Mouse (Mus musculus): Measurements from ENCODE around the gene Homez. TPM values are rescaled to one million over a fixed set of nuclear protein-coding genes. Genes with fewer than 3 reads are reported as not detected.

Gene Homez
- 7.4 and 9.4 TPM in 2 replicates for total RNA-seq (2023)

DNA sequence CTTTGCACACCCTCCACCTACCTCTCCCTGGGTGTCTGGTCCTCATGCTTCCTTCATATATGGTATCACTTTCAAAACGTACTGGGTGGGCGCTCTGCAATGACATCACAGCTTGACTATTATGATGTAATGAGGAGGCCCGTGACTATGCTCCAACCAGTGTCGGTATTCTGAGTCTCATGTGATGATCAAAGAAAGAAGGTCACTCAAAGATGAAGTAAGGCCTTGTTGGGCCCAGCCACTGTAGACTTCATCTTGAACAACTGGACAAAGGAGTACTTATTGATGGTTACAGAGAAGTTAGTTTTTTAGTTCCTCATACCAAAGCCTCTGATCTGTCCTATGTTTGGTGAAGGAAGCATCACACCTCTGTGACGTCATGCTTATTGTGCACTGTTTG, at the start of gene Homez:
Gene Homez, minus strand, starts transcription at position 101 of the 400 bp plus-strand sequence.

GRCm38 (mm10) chr14:54912886-54913285, 42.1 kb upstream of the Homez start, which contains the start of gene Slc22a17:
Gene Slc22a17 (minus strand): TSS chr14:54913132.

DNA sequence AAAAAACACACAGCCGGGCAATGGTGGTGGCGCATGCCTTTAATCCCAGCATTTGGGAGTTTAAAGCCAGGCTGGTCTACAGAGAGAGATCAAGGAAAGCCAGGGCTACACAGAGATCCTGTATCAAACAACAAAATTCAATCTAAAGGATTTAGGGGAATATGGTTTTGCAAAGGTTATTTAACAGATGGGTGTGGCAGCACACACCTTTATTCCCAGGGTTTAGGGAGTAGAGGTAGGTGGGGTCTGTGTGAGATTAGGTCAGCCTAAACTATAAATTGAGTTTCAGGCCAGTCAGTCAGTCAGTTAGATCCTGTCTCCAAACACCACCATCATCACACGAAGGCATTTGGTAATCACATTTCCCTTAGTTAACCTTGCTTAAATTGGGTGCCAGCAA, 21.4 kb upstream of the Homez start, which contains the start of gene Pabpn1:
Gene Pabpn1, plus strand, starts transcription at position 301 of the 400 bp plus-strand sequence.

DNA sequence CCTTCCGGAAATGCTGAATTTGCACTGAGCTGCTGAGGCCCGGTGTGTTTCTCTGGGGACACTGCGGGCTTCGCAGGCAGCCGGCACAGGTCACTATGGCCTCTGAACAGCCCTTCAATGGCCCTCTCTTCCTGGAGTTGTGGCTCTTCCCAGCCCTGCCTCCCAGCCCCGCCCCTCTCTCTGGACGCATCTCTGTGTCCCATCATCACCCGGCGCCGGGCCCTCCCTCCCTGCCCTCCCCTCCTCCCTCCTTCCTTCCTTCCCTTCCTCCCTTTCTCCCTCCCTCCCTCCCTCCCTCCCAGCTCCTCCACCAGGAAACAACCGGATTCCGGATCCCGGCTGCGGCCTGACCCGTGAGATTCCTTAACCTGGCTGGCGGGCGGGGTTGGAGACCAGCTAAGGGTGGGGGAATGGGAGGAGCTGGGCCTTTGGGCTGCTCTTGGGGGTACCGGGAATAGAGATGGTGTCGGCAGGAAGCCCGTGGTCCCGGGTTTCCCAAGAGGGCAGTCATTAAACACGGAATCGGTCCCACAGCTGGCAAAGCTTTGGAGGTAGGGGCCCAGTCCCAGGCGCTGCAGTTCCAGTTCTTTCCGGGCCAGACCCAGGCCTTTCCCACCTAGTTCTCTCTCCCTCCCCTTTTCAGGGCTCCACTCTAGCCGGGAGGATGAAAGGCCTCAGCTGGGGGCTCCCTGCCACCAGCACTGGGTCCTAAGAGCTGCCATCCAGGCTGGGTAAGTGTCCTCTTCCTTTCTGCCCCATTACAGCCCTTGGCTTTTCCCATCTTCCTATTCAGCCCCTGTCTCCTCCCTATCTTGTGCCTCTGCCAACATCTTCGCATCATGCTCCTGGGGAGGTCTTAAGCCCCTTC, 12.6 kb upstream of the Homez start, which contains the start of the genes Bcl2l2 and Gm20521:
Gene Bcl2l2, plus strand, starts transcription at position 224 of the 868 bp plus-strand sequence.
Gene Gm20521, plus strand, starts transcription at position 288 of the 868 bp plus-strand sequence.

DNA sequence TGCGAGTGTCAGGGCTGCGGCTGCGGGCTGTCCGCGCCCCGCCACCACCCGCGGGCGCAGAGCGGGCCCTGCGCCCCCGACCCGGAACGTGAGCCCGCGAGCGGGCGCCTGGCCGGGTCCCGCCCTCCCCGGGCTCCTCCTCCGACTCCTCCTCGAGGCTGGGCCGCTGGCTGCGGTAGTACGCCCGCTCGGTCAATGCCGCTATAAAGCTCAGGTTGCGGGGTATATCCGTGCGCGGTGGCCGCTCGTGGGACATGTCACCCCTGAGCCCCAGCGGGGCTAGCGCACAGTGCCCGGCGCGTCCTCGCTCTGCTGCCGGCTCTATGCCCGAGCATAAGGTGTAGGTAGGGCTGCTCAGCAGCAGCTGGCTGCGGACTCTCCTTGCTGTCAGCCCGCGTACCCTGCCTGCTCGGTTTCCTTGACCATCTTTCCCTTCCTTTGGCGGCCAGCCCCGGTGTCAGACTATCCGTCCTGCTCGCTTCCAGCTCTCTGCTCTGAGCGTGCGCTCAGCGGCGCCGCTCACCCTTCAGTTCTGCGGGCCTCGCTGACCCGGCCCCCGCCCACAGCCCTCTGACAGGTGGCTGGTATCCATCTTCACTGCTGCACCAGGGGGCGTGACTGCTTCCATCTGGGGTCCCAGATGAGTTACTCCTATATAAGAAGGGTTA, 6.4 kb upstream of the Homez start, which contains the start of gene Ppp1r3e:
Gene Ppp1r3e, minus strand, starts transcription at position 503 of the 668 bp plus-strand sequence.

GRCm38 (mm10) chr14:54813991-54814390, 56.8 kb downstream of the Homez start, which contains the start of gene Rnf212b:
Gene Rnf212b (plus strand): TSS chr14:54814141.

Other genes starting within 250 kb of the Homez start
- not detected in 2 replicates for gene Psmb11, start 249.5 kb downstream of the Homez start, total RNA-seq (2023)
- gene Gm17606, start 230.0 kb downstream of the Homez start, total RNA-seq (2023) = not detected in 2 replicates
- 1.7 and 2.3 TPM in 2 replicates for gene Cdh24, start 229.6 kb downstream of the Homez start, total RNA-seq (2023)
- 29.1 and 34.7 TPM in 2 replicates for gene 1700123O20Rik, start 184.7 kb downstream of the Homez start, total RNA-seq (2023)
- gene Acin1, start 184.0 kb downstream of the Homez start, total RNA-seq (2023) = 250 and 327 TPM in 2 replicates
- gene Gm29776, start 172.1 kb downstream of the Homez start, total RNA-seq (2023) = 0.25 and 0.39 TPM in 2 replicates
- 119 and 152 TPM in 2 replicates for gene Cebpe, start 158.8 kb downstream of the Homez start, total RNA-seq (2023)
- 2.7 and 3.4 TPM in 2 replicates for gene Slc7a8, start 89.0 kb downstream of the Homez start, total RNA-seq (2023)
- not detected in 2 replicates for gene Rnf212b, start 56.8 kb downstream of the Homez start, total RNA-seq (2023)
- gene Ppp1r3e, start 6.6 kb upstream of the Homez start, total RNA-seq (2023) = 1.4 and 1.8 TPM in 2 replicates
- 5.9 and 9.7 TPM in 2 replicates for gene Bcl2l2, start 12.4 kb upstream of the Homez start, total RNA-seq (2023)
- gene Gm20521, start 12.5 kb upstream of the Homez start, total RNA-seq (2023) = 1.8 and 1.9 TPM in 2 replicates
- gene Pabpn1, start 21.5 kb upstream of the Homez start, total RNA-seq (2023) = 133 and 150 TPM in 2 replicates
- 0.32 and 0.51 TPM in 2 replicates for gene Slc22a17, start 42.2 kb upstream of the Homez start, total RNA-seq (2023)
- not detected in 2 replicates for gene Efs, start 55.2 kb upstream of the Homez start, total RNA-seq (2023)
- not detected in 2 replicates for gene Il25, start 61.7 kb upstream of the Homez start, total RNA-seq (2023)
- gene Cmtm5, start 65.3 kb upstream of the Homez start, total RNA-seq (2023) = not detected in 2 replicates
- gene Myh6, start 96.0 kb upstream of the Homez start, total RNA-seq (2023) = not detected in 2 replicates
- not detected in 2 replicates for gene Gm17428, start 106.0 kb upstream of the Homez start, total RNA-seq (2023)
- not detected in 2 replicates for gene Myh7, start 123.7 kb upstream of the Homez start, total RNA-seq (2023)
- gene Ngdn, start 144.5 kb upstream of the Homez start, total RNA-seq (2023) = 56.7 and 62.3 TPM in 2 replicates
- gene Zfhx2, start 221.4 kb upstream of the Homez start, total RNA-seq (2023) = 1.1 and 1.4 TPM in 2 replicates
- gene Thtpa, start 223.8 kb upstream of the Homez start, total RNA-seq (2023) = 2.2 and 2.6 TPM in 2 replicates
- gene Ap1g2, start 235.6 kb upstream of the Homez start, total RNA-seq (2023) = 39.9 and 41.1 TPM in 2 replicates
- not detected in 2 replicates for gene Jph4, start 246.0 kb upstream of the Homez start, total RNA-seq (2023)